Mouse (Mus musculus) adrenal gland (tissue): ENCODE results near the gene Naa10.

Source experiments
- intact Hi-C: fragments of 180-260 bp; cut with DNase I; formaldehyde crosslinking; loops from one replicate; pipeline ENCODE4 v1.15.1; 2025

Naa10 gene

DNA sequence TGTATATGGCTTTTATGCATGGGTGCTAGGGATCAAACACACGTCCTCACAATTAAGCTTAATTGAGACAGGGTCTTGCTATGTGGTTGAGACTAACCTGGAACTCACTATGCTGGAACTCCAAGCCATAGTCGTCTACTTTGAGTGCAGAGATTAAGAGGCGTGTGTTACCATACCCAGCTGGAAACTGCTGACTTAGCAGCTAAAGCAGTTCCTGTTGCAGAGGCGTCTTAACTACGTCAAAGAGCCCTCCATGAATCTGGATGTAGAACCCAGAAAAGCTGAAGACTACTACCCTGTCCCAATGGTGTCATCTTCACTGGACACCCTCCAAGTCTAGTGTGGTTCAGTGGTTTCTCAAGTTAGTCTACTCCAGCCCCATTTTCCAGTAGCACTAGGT, 3.1 kb downstream of the Naa10 start:
- intact Hi-C loops, result no loop called here

DNA sequence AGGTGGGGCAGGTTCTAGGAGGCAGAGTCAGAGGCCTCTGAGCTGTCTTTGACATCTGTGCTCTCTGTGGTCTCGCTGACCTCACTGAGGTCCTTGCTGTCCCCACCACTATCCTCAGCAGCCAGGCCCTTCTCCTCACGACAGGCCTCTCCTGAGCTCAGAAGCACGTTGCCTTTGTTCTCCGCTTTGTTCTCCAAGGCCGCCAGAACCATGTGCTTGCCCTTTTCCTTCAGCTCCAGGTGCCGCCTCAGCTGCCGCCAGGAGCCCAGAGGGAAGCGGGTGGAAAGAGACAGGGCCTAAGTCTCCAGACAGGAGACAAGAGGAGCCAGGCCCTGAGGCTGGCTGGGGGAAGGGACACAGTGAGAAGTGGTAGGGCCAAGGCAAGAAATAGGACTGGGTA, 4.8 kb downstream of the Naa10 start:
- intact Hi-C loops, result no loop called here

GRCm38 (mm10) chrX:73914827-73915703, 6.7 kb downstream of the Naa10 start:
- intact Hi-C loops, result no loop called here

- intact Hi-C loops, result no loop called here
Observed at GRCm38 (mm10) chrX:73911588-73911987, 10.2 kb downstream of the Naa10 start.

- intact Hi-C loops, result no loop called here
Observed at GRCm38 (mm10) chrX:73911156-73911555, 10.6 kb downstream of the Naa10 start.

GRCm38 (mm10) chrX:73910451-73910850, 11.3 kb downstream of the Naa10 start:
- intact Hi-C loops, result no loop called here

DNA sequence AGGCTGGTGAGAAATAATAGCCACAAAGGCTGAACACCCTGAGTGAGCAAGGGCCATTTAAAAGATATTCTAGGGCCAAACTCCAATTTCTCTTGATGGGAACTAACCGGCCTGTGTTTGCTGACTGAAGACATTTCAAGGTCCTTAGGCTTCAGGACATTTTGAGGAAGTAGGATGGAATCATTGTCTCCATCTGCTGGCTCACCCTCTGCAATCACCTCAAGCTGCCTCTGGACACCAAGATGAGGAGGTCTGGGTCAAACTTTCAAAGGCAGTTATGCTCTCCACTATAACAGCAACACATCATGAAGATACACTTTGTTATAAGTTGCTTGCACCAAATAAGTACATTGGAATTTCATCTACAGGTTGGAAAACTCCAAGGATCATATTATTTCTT, 11.7 kb downstream of the Naa10 start:
- intact Hi-C loops, result no loop called here

GRCm38 (mm10) chrX:73897959-73898358, 23.8 kb downstream of the Naa10 start:
- intact Hi-C loops, result loop anchor here (5.0 kb wide), 1 partner anchor 101 kb away; no protein-coding TSS in a partner anchor

DNA sequence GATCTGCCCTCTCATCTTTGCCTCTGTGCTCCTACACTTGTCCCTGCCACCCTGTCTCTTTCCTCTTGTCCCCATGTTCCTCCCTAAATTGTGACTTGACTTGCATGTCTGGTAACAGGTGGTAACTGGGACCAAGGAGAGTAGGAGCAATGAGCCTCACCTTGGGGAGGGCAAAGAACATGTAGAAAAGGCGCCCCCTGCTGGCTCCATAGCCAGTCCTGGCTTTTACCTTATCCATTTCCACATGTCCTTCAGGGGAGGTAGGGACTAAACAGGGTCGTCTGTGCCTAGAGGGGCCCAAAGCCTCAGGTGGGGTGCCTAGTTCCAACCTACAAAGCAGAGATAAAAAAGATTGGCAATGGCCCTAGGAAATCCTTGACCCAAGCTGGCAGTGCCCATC, 26.0 kb downstream of the Naa10 start, which contains the start of gene L1cam:
L1cam (minus strand) TSS at position 387 of the 400 bp plus-strand sequence.
- intact Hi-C loops, result loop anchor here (5.0 kb wide), 1 partner anchor 98 kb away; no protein-coding TSS in a partner anchor

- intact Hi-C loops, result no loop called here
Observed at GRCm38 (mm10) chrX:73892833-73893232, 28.9 kb downstream of the Naa10 start.

DNA sequence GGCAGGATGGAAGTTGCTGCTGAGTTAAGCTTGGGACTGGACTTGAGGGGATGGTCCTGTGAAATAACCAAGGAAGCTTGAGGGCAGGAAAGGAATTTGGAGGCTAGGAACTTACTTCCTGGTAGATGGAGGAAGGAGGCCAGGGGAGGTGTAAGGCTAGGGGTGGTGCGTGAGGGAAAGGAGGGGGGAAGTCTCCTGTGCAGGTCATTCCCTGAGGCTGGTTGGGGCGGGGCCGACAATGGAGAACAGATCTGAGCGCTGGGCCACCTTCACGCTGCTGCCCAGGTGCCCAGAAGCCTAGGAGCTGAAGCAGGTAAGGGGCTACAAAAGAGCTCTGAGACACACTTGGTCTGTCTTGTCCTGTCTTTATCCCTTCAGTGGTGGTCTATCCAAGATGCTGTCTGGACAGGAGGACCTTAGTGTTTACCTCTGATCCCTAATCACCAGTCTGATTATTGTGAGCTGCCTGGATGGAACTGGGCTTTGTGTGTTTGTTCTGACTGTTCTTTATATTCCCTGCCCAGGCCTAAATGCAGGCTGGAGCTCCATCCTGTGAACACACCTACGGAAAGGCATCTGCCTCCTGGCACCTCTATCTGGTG, 30.1 kb downstream of the Naa10 start, which contains the start of gene Avpr2:
Avpr2 (plus strand) TSS at position 552 of the 602 bp plus-strand sequence.
- intact Hi-C loops, result no loop called here

- intact Hi-C loops, result no loop called here
Observed at GRCm38 (mm10) chrX:73881463-73881862, 40.3 kb downstream of the Naa10 start.

GRCm38 (mm10) chrX:73881036-73881427, 40.7 kb downstream of the Naa10 start:
- intact Hi-C loops, result no loop called here

DNA sequence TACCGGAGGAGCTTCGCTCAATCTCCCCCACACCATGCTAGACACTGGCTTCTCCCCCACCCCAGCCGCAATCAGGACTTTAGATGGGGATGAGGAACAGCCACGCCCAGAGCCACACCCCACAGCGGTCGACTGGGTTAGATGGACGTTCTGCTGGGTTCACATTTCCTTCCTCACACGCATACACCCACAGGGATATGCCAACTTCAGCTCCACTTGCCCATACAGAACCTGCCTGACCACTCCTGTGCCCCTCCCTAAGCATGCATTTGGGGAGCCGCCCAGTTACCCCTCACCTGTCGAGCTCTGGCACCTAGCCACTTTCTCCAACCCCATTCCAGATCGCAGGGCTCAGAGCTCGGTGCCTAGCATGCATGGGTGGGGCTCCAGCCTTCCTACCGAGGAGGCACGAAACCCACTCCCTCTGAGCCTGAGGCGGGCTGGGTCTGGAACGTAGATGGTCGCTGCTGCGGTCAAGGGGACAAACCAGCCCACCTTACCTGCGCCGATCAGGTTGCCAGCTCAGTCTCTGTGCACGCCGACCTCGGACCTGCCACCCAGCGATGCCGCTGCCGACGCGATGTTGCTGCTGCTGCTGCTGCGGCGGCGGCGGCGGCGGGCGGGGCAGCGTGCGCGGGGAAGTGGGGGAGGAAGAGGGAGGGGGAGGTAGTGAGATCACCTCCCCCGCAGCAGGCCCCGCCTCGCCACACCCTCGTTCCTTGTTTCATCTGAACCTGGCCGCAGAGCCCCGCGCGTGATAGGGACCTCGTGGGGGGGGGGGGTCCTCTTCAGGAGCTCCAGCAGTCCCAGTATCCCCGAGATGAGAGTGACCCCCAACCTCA, 41.3 kb downstream of the Naa10 start:
- intact Hi-C loops, result no loop called here

- intact Hi-C loops, result no loop called here
Observed at GRCm38 (mm10) chrX:73877014-73877413, 44.7 kb downstream of the Naa10 start.

GRCm38 (mm10) chrX:73875881-73876280, 45.9 kb downstream of the Naa10 start:
- intact Hi-C loops, result no loop called here

DNA sequence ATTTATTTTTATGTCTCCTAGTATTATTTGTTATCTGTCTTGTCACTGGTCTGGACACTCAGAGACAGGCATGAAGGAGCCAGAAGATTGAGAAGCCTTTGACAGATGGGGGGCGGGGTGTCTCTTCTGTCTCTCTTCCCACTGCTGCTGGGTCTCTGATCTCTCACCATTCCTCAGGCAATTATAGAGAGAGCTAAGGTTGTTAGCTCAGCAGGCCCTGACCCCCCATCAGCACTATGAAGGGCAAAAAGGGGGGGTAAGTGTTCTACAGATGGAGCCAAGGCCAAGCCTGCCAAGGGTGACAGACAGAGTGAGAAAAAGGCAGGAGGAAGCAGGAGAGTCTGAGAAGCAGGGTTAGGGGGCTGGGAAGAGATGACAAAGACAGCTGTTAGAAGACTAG, 49.8 kb downstream of the Naa10 start:
- intact Hi-C loops, result no loop called here

DNA sequence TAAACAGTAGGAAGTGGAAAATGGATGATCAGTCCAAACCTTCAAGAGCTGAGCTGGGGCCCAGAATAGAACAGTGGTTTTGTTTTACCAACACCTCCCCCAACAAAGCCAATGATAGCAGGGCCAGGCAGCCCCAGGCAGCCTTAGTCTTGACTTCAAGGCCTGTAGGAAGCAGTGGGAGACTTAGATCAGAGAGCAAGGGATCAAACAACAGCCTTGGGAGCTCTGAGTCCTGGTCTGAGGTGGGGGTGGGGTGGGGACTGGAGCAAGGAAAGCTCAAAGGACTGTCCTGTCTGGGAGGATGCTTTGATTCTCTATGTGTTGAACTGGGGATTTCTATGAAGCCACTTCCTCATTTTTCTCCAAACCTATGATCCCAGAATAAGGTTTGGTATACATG, 50.3 kb downstream of the Naa10 start:
- intact Hi-C loops, result no loop called here

DNA sequence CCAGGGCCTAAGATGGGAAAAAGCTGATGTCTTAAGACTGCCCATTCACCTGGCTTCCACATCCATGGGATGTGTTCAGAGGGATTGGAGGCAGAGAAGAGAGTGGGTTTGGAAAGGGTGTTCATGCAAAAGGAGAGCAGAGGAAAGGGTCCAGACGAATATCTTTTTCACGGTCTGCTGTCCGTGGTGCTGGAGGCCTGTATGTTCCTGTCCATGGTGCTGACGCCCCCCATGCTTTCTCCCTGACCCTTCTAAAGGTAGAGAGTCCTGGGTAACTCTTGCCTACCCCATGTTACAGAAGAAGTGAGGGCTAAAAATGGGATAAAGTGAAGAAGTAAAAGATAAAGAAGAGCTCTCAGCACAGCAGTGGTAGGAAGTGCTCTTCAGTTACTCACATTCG, 52.4 kb downstream of the Naa10 start:
- intact Hi-C loops, result no loop called here

DNA sequence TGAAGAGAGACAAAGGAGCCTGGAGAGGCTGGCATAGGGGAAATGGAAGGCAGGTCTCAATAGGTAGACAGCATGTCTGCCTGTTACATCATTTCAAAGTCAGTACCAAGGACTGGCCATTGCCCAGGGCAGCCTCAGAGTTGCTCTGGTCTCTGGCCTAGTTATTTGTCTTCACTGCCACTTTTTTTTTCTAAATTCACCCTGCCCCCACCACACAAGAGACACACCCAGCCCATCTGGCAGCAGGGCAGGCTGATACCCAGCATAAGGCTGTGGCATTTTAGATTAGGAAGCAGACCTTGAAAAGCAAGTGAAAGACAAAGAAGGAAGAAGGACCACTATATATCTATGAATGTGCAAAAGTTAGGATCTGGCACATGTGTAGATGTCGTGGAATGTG, 53.9 kb downstream of the Naa10 start:
- intact Hi-C loops, result no loop called here

- intact Hi-C loops, result no loop called here
Observed at GRCm38 (mm10) chrX:73867256-73867655, 54.5 kb downstream of the Naa10 start.
